Mouse (Mus musculus) brain, adult 2 months (tissue): ENCODE data around the gene Stxbp6.

Experiments used
- DNase-seq: peaks from one replicate; pipeline ENCODE4 v3.0.0; 2011; ENCODE audit warnings: low read depth, low spot score

Gene Stxbp6

DNA sequence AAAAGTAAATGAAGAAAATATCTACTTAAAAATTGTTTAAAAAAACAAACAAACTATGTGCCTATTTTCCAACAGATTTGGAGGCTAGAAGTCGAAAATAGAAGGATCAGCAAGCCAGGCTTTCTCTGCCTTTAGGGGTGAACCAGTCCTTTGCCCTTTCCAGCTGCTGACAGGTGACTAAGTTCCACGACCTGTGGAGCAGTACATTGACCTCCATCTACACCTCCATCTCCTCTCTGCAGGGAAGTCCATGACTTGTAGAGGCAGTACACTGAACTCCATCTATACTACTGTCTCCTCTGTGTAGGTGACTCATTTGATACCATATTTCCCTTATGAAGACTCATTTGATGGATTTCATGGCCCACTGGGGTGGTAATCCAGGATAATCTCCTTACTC is 78.2 kb downstream of the Stxbp6 start:
- no peak for DNase-seq

DNA sequence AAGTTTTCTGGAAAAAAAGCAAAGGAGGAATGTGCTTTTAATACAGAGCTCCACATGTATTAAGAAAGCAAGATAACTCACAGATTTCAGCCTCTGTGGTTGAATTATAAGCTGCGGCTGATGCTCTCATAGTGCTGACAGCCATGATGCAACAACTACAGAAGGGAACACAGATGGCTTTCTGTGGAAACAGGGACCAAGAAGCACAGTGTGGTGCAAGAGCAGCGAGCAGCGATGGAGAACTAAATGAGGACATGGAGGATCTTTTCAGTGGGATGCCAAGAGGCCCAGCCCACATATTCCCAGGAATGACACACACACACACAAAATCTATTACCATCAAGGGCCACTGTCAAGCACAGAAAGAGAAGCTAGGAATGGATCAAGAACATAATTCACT is 81.1 kb downstream of the Stxbp6 start:
- DNase-seq, result peak; percentile 84

DNA sequence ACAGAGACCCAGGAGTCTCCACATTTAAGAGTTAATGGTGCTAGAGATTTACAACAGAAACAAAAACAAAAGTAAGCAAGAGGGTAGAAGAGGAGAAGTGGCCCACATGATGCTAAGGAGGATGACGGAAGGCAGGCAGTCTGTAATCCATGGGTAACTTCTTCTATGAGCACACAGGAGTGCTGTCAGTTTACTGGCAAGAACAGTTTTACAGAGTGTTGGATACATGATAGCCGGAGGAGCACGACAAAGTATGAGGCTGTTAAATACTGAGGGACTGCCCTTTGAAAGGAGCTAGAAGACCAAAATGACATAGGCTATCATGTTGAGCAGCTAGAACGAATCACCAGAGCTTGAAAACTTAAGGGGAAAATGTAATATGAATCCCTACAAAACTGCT is 81.7 kb downstream of the Stxbp6 start:
- no peak for DNase-seq

DNA sequence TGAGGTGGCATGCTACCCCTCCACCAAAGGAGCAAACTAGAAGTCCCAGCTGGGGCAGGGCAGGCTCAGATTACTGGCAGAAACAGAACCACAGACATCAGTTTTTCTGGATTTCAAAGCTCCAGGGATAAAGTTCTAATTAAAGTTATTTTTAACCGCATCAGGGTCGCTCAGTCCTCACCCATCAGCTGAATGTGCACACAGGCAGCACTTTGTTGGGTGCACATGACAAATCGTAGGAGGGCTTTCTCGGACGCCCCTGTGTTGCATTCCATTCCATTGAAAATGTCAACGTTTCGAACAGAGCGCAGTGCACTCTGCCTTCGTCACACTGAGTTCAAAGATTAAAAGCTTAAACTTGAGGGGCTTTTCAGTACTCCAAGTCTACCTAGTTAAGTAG is 84.1 kb downstream of the Stxbp6 start:
- peak; percentile 39 for DNase-seq

DNA sequence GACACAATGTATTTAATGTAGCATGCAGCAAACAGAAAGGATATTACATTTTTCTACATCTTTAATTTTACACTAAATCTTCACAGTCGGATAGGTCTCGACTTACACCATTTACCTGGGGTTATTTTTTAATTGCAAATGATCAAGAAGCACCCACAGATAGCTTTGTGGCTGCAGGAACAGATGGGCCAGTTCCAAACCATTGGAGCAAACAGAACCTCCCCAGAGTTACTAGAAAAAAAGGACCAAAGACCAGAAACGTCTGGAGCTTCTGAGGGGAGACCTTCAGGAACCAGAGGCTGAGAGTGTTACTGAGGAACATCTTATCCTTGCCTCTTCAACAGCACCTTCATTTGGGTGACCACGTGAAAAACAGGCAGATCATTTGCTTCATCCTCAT is 85.5 kb downstream of the Stxbp6 start:
- no peak for DNase-seq

DNA sequence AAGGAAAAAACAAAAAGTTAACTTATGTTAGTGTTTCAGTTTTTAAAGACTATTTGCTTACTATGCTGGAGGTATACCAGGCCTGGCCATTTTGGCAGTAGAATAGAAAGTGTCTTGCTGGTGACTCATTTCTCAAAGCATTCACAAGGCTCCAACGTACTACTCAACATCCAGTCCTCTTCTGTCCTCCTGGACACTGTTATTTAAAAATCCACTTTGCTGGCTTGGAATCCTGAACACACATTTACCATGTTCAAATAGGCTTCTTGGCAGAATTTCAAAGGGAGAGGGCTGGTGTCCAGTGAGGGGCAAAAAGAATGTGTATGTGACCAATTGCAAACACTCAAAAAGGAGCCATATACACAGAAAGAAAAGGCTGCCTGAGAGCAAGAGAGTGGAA is 86.7 kb downstream of the Stxbp6 start:
- no peak for DNase-seq

DNA sequence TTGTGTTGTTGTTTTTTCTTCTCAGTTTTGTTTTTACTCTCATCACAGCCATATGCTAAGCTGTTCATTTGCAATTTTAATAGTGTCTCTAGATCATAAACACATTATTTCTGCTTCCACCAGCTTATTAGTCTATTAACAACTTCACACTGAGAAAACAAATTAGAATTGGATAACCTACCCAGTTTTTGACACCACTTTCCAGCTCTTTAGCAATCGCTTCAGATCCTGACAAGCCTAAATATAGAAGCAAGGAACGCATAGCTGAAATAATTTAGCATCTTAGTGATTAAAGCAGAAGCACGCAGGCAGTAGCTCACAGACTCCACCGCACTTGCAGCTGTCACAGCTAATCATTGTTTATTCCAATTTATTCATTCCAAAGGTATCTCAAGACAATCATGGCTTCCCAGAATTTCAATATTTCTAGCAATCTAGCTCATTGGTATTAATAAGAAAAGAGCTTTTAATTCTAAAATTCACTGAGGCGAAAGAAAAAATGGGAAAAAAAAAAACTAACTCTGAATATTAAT is 95.1 kb downstream of the Stxbp6 start:
- peak; percentile 39 for DNase-seq

DNA sequence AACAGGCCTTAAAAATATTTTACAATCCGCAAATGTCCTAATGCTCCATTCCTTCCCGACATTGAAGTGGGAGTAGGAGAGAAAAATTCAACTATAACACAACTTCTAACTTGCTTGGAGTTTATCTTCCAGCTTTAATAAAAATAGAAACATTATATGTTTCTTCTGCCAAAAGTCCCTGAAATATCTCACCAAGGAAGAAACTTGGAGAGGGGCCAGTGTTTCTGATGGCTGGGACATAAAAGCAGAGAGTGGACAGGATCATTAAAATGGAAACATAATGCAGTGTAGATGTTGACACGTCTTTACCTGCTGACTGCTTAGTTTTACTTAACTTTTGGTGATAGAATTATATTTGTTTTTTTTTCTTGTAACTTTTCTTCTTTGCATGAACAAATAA is 99.2 kb downstream of the Stxbp6 start:
- DNase-seq, result peak; percentile 23

DNA sequence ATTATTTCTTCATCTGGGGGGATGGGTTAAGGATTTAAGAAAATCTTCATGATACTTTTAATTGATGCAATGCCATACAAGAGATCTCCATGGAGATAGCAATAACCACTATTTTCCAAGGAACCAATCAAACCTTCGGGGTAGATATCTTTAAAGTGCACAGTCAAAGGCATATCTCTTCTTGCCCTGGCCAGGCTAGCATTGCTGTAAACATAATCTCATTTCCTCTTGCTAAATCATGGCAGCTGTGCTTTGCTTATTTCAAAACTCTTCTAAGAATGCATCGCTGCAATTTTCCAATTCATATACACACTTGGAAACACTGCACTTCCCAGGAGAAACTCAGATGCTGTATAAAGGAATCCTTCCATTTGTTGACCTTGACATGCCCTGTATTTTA is 103.0 kb downstream of the Stxbp6 start:
- no peak for DNase-seq

DNA sequence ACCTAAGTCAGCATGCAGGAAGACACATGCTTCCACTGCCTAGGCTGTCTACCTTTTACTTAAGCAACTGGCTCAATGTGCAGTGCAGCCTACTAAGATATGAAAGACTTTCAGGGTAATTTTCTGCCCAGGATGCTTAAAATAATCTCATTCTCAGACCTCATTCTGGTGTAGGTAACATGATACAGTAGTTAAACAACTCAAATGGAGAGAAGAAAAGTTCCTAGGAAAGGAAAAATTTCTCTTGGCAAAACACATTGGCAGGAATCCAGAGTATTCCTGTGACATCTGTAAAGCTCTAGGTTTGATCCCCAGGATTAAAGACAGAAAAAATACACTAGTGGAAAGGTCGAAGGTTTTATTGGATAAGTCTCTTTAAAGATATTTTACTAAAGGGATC is 107.1 kb downstream of the Stxbp6 start:
- no peak for DNase-seq

DNA sequence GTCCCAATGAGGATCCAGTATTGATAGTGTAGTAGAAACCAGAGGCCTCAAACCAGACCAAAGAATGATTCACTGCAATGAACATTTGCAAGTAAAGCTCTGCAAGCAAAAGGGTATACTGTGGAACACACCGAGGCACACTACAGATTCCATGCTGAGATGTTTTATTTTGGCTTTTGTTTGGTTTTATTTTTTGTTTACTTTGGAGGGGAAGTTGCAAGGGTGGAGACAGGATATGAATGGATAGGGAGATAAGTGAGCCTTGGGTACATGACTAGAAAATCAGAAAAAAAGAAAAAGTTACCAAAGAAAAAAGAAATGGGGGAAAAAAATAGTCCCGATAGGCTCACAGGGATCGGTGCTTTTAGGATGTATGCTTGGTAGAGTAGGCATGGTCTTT is 117.0 kb downstream of the Stxbp6 start:
- no peak for DNase-seq

DNA sequence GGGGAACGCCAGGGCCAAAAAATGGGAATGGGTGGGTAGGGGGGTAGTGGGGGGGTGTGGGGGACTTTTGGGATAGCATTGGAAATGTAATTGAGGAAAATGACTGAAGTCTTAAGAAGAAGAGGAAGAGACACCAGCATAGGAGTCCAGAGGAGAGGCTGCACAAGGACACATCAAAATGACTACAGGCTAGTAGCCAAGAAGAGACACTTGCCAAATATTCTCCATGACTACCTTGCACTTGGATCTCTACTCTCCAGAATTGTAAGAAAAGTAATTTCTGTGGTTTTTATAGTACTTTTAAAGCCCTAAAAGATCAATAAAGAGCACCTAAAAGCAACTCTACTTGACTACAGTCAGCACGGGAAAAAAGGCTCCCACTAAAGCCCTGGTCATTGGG is 121.4 kb downstream of the Stxbp6 start:
- peak; percentile 11 for DNase-seq

DNA sequence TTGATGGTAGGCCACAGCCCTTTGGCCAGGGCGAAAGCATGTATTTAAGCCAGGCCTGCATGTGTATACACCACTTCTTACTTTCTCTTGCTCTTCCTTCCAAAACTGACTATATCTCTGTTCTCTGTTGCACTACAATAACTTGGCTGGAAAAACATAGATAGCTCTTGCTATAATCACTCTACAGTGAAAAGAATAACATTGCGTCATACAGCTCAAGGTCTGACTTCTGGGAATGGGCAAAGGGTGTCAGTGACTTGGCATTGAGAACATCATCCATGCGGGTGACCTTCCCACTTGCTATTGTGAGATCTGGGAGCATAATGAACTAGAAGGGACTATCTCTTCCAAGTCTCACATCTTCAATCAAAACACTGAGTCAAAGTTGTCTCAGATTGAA is 122.4 kb downstream of the Stxbp6 start:
- no peak for DNase-seq

DNA sequence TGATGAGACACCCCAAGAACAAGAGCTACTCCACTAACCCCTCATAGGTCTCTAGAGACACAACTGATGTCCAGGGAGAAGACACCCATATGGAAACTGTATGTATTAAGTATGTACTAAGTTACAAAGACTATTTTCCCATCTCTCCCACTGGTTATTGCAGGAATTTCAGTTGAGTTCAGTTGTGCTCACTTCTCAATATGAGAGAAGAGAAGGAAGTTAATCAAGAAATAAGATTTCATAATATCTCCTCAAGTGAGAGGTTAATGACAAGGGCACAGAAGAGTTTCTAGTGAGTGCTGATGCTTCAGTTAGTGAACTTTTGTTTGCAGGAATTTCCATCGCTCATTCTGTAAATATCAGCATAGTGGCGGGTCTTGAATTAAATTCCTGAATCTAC is 124.0 kb downstream of the Stxbp6 start:
- DNase-seq, result no peak

DNA sequence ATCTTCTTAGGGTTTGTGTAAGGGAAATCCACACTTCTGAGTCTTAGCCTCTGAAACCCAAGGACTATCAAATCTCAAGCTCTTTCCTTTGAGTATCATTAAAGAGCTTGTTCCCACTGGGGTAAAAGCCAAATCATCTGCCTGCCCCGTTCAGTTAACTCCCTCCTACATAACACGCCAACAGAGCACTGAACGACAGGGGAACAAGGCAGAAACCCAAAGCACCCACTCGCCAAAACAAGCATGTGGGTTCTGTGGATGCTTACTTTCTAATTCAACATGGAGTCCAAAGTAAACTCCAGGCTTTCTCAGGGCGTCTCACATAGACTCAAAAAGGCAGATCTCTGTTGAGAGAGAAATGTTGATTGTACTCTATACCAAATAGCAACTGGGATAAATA is 126.7 kb downstream of the Stxbp6 start:
- DNase-seq, result peak; percentile 20

DNA sequence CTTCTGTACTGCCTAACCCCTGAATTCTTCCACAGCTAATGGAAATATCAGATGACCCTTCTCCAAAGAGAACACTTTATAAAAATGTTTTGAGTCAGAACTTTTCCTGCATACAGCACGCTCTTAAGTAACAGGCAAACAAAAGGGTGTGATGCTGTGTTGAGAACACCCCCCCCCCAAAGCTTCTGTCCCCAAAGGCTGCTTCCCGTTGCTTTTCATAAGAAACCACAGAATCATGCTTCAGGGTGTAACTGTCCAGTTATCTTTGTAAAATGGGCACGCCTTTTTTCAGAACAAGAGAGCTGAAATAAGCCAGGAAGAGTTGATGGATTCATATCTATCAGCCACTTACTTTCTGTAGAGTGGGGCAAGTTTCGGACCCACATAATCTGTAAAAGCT is 134.2 kb downstream of the Stxbp6 start:
- DNase-seq, result no peak

DNA sequence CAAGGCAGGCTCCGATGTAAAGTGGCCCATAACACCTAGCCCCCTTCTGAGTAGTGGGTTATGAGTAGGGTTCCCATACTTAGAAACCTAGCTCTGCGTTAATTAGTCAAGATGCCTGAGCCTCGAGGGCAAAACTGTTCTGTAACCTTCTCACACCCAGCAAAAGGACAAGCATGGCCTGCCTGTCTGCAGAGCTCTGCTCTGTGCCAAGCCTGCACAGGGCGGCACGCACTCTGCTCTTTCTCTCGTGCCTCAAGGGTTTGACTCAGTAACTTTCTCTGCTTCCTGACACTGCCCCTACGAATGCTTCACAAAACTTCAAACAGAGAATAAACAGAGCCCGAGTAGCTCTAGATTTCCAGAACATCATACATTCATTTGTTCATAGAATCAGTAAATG is 135.4 kb downstream of the Stxbp6 start:
- no peak for DNase-seq

DNA sequence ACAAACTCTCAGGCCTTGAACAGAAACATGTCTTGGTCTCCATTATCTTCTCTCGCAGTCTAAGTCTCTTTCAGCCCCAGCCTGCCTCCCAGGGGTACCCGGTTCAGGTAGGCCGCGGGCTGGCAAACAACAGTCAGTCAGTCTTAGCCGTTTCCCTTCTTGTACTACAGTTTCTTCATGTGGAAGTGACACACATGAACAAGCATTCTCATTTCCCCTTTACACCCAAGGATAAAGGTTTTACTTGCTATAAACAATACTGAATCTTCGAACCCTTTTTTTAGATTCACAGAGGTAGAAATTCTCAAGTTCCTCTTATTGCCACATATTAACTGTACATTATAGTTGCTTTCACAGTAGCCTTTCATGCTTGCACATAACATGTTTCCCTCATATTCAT is 141.6 kb downstream of the Stxbp6 start:
- DNase-seq, result no peak

DNA sequence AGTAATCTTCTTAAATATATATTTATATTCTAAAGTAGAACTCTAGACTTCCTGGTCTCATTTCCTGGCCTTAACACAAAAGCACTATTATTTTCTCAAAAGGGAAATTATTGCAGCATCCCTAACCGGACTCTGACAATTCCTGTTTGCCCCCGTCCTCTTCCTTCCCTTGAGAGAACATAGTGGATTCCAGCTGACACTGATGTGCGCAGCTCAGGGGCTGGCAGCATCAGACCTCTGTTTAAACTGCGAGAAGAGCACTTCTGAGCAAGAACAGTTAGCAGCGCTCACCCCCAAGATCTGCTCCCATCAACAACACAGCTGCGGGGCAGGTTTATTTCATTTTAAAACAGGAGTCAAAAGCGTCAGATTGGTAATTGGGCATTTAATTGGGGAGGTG is 142.8 kb downstream of the Stxbp6 start:
- no peak for DNase-seq

DNA sequence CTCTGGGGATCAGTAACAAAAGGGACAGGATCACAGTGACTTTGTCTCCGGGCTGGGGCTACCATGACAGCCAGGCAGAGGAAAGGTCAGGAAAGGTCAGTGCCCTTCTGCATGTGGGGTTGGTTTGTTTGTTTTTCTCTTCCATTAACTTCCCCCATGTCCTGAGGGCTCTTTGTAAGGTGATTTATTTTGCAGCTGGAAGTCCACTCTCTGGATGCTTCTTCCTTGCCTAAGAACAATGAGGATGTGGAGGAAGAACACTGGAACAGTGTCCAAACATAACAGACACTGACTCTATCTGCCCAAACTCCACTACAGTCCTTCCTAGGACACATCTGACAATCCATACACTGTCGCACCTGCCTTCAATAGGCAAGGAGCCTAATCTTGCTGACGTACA is 146.1 kb downstream of the Stxbp6 start:
- no peak for DNase-seq

DNA sequence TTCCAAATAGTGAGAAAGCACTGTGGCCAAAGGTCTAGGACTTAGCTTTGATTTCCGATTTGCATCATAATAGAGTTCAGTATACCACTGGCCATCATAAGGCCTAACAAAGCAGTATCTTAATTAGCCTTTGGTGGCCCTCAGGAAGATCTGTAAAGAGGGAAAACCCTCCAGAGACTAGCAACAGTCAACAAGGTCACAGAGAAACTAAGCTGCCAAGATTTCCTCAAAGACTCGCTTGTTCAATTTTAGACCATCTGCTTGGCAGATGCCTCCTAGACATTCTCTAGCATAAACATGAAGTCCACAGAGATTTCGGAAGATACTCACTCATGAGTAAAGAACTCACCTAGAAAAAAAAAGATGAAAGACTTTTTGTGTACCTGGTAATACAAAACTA is 148.6 kb downstream of the Stxbp6 start:
- peak; percentile 52 for DNase-seq

DNA sequence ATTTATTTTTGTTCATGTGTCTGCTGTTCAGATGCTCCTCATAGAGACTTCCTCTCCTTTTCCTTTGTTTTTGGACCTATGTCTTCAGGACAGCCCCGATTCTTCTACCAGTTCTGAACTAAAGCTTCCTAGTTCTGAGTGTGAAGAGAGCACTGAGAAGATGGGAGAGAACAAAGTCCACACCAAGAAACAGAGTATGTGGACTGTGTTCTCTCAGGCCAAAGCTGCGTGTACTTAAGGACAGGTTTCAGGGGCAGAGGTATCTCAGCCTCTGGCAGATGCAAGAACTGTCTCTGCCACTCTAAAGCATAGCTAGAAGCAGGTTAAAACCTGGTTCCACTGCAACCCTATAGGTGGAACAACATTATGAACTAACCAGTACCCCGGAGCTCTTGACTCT is 151.2 kb downstream of the Stxbp6 start:
- no peak for DNase-seq

DNA sequence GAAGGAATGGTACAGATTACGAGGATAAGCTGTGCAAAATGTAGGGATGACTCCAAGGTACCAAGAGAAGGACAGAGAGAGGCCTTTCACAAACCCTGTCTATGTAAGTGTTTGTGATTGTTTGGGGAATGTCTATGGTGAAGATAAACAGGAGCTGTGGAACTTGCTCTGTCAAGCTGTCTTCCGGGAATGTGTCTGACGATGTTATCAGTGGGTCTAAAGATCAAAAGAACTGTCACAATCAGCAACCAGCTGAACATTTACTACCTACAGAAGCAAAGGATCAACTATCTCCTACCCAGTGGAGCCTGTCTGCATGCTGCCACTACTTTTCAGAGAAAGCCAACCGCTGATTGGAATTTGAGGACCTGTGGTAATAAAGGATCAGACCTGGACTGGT is 152.3 kb downstream of the Stxbp6 start:
- no peak for DNase-seq

DNA sequence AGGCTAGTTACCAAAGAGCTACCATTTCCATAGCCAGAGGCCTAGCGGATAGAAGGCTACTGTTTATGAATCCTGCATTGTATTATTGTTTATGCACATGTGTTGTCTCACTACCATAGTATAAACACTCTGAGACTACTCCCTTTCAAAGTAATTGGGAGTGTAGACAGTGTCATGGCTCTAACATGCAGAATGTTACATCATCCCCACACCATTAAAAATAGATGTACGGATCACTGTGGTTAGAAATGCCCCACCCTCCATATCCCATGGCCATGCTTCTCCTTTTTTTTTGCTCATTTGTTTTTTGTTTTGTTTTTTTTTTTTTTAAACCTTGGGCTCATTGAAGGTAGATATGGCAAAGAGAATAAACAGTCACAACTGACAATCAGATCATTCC is 154.9 kb downstream of the Stxbp6 start:
- DNase-seq, result no peak

DNA sequence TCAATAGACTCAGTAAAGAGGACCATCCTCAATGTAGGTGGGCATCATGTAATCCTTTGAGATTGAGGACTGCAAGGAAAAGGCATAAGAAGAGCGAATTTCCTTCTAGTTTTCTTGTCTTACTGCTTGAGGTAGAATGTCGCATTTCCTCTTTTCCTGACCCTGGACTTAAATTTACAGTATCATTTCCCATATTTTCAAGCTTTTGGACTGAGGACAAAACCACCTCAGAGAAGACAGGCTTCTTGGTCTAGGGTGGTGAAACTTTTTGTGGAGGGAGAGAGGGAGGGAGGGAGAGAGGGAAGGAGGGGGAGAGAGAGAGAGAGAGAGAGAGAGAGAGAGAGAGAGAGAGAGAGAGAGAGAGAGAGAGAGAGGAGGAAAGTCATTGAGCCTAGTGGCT is 155.6 kb downstream of the Stxbp6 start:
- no peak for DNase-seq
